Mouse (Mus musculus) CD4-positive naive resting alpha-beta T cell, adult 57 days (primary cell): ENCODE data around the gene Fam214a. TPM values are rescaled to one million over a fixed set of nuclear protein-coding genes. Genes with fewer than 3 reads are reported as not detected.

ENCODE experiments used
- total RNA-seq: library from RNA; stranded (reverse); gene quantifications from one replicate; pipeline ENCODE4 v1.2.4, GENCODE M21; 2023

Gene Fam214a
- 60.6 TPM for total RNA-seq

DNA sequence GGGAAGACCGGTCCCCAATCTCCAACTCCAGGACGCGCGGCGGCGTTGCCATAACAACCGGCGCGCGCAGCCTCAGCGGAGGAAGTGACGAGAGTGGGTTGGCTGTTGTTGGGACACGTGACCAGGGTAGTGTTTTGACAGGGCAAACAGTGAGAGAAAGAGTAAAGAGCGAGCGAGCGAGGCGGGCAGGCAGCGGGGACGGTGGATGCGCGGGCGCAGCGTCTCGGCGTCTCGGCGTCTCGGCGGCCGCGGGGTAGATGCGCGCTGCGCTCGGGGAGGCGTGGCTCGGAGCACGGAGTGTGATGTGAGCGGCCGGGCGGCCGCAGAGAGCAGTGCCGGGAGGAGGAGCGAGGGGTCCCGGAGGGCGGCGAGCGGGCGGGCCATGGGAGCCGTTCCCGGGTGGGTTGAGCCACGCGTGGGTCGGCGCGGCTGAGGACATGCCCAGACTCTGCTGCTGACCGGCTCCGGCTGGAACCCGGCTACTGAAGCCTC lies at the start of gene Fam214a:
Gene Fam214a, plus strand, starts transcription at position 129 of the 492 bp plus-strand sequence.

DNA sequence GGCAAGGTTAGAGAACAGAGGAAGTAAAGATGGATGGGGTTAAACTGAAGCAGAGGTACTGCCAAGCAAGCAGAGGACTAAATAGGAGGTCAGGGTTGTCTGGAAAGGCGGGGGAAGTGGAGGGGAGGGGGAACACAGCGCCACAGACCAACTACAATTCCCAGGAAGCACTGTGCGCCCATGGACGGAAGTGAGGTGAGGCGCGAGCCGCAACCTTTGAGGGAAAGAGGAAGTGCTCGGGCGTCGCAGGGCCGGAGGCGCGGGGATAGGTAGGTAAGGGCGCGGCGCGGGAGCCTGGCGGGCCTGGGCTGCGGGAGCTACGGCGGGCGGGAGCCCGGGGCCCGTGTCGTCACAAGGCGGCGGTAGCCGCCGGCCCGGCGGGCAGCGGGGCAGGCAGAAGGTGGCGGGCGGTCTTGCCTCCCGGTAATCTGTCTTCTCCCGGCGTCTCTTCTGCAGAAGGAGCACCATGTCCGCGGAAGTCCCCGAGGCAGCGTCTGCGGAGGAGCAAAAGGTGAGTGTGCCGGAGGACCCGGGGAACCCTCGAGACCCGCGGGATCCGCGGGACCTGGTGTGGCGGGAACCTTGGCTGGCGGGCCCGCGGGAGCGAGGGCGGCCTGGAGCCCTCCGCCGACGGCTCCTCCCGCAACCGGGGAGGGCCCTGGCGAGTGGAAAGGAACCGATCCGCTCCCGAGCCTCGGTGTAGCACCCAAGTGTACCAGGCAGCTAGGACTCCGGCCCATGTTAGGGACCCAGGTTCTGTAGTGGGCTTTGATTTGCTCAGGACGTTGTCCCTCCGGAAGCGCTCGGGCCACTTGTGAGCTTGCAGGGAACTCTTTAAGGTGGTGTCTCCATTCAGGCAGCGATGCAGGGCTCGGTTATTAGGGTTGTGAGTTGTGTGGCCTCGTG lies 85.0 kb downstream of the Fam214a start, which contains the start of gene Arpp19:
Gene Arpp19, plus strand, starts transcription at position 164 of the 906 bp plus-strand sequence.

DNA sequence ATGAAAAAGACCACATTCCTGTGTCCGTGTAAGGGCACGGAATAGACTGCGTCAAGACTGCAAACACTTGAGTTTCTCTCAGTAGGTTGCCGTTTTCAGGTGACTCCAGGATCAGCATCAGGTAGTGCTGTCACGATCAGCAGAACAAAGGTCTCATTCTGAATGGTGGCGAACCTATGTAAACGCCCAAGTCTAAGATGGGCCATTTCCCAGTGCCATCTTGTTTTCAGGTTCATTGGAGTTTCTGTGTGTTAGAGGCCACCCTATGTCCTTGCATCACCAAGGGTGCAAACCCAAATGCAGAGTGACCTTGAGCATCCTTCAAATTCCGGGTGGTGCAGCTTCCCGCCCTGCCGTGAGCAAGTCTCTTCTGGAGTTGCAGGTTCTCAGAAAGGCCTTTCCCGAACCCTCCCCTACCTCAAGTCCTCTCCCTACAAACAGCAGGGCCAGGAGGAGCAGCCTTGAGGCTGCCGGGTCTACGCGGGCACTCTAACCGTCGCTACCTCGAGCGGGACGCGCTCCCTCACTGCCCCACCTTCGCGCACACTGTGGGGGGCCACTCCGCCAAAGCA lies 117.9 kb downstream of the Fam214a start, which contains the start of gene Myo5a:
Gene Myo5a, plus strand, starts transcription at position 559 of the 572 bp plus-strand sequence.

Other genes with a start within 250 kb of the Fam214a start
- not detected for gene Onecut1, start 91.0 kb upstream of the Fam214a start, total RNA-seq
- gene Arpp19, start 84.7 kb downstream of the Fam214a start, total RNA-seq, result 146 TPM
- 36.2 TPM for gene Myo5a, start 118.1 kb downstream of the Fam214a start, total RNA-seq